Mouse (Mus musculus) heart, adult 11 months (tissue): ENCODE measurements at regions not wholly inside any gene's neighbourhood (a gene's known extent, or its start where the extent isn't known, plus 50 kb on each side); places are given as distances from the start of the nearest gene placed in this dataset.

ENCODE experiments used
- DNase-seq: peaks from one replicate; pipeline ENCODE4 v3.0.0; 2022

- DNase-seq: no peak
Measured at GRCm38 (mm10) chr7:117269263-117269897, 111.4 kb upstream of the Xylt1 start.

GRCm38 (mm10) chr7:117278388-117278961, 102.3 kb upstream of the Xylt1 start:
- no peak for DNase-seq

GRCm38 (mm10) chr7:117282194-117282593, 98.6 kb upstream of the Xylt1 start:
- no peak for DNase-seq

- no peak for DNase-seq
Measured at GRCm38 (mm10) chr7:117285206-117285605, 95.6 kb upstream of the Xylt1 start.

- no peak for DNase-seq
Measured at GRCm38 (mm10) chr7:117285985-117286384, 94.8 kb upstream of the Xylt1 start.

GRCm38 (mm10) chr7:117303705-117304104, 77.1 kb upstream of the Xylt1 start:
- peak; percentile 94 for DNase-seq

DNA sequence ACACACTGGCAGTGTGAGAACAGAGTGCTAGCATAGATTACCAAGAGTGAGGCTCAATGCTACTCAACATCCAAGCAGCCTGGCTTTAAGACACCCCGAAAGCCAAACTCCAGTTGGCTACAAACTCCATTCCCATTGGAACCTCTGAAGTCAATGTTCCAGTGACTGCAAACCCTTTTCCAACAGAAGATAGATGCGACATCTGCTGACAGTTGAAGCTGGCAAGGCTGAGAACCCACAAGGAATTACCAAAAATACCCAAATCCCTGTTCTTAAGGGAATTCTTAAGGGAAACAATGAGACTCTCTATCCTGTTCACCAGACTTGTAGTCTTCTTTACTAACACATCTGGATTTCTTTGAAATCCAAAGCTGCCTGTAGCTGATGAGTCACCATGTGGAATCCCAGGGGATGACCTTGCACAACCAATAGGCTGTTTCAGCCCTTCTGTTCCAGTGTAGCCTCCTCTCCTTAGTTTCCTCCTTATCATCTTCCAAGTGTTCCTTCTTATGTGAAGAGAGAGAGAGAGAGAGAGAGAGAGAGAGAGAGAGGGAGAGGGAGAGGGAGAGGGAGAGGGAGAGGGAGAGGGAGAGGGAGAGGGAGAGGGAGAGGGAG, 70.1 kb upstream of the Xylt1 start:
- DNase-seq: peak; percentile 97

DNA sequence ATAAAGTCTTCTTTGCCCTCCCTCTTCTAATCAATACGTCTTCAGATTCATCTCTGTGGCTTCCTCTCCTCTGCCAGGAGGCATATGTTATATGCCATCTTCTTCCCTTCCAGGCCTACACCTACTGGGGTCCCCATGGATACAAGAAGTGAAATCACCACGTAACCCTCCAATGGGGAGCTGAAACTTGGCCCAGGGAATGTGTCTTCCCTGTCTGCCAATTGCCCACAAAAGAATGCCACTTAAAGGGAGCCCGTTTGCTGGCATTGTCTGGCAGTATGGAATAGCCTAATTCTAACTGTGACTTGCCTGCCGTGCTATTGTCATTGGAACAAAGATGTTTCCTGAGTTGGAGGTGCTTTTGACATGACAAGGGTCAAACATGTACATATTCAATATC, 69.5 kb upstream of the Xylt1 start:
- no peak for DNase-seq

DNA sequence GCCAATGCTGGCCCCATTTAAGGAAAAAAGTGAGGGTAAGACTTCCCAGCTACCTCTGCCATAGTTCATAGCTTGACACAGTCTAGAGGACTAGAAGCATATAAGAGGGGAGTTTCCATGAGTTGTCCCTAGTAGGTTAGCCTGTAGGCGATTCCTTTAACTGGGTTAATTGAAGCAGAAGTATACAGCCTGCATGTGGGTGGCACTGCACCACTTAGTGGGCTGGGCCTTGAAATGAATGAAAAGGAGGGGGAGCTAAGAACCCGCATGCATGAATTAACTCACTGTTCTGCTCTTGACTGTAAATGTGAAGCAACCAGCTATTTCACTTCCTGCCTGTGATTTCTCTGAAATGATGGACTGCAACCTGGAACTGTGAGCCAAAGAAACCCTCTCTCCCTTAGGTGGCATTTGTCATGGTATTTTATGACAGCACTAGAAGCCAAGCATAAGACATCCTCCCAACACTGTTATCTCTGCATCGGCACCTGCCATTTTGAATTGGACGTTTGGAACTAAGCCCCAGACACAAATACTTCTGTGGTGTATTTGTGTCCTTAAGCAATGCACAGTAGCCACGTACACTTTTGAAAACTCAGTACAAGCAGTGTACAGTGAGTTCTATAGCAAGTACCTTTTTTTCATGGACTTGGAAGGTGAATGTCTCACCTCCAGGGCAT, 64.5 kb upstream of the Xylt1 start:
- no peak for DNase-seq

DNA sequence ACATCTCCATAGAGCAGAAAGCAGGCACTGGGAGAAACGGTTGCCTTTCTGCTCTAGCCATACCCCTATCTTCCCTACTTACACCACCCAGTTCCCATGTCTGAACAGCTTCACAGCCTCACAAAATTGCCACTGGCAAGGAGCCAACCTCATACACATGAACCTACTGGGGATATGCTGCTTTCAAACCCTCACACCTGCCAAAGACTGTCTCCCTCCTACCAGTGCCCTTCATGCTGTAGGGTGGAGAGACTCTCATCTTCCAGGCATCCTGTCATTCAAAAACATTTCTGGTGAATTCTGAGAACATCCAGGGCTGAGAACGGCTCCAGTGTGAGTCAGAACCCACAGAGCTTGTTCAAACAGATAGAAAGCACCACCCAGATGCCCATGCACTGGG, 63.4 kb upstream of the Xylt1 start:
- DNase-seq: peak; percentile 83

DNA sequence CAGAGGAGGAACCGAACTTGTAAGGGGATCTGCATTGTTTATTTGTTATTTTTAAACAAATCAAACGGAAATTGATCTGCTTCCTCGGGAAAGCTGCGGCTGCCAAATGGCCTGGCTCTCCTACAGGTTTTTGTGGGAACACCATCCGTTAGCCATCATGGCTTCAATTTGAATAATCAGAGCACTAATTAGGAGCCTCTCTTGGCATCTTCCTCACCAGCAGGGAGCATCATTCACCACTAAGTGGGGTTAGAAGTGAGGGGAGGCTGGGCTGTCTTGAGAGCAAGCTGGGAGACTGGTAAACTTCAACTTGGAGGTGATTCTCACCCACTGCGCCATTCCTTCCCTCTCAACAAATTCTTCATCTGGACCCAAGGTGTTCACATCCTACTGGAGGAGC, 60.2 kb upstream of the Xylt1 start:
- DNase-seq: no peak
